Mouse (Mus musculus) heart, embryonic 13.5 days (tissue): ENCODE data around the gene Pgm2l1. TPM values are rescaled to one million over a fixed set of nuclear protein-coding genes. Genes with fewer than 3 reads are reported as not detected.
"Not testable (repeated sequence)": the region's sequence is repeated elsewhere in the genome, so short reads cannot be mapped to it uniquely, and the experiment has no call there.

Experiments used
- ATAC-seq: fragments of 200-750 bp; cut with Nextera tagmentation; 2 replicates; pipeline ENCODE4 v1.8.0; 2017; ENCODE audit warnings: moderate TSS enrichment; ENCODE audit not compliant: insufficient number of reproducible peaks, low FRiP score, low TSS enrichment; ENCODE audit errors: extremely low read depth
- H3K27ac ChIP-seq: fragments of 300-500 bp; sonication (generic); replicated peaks from 2 replicates; pipeline ENCODE4 v1.5.1; 2015; ENCODE audit warnings: moderate library complexity, mild to moderate bottlenecking, inconsistent platforms
- H3K27me3 ChIP-seq: fragments of 300-500 bp; sonication (generic); replicated peaks from 2 replicates; pipeline ENCODE4 v1.6.1; 2015; ENCODE audit warnings: mild to moderate bottlenecking, inconsistent platforms
- H3K36me3 ChIP-seq: fragments of 300-500 bp; sonication (generic); 2 replicates; pipeline ENCODE4 v1.6.1; 2015; ENCODE audit warnings: mild to moderate bottlenecking, inconsistent platforms
- H3K4me1 ChIP-seq: fragments of 300-500 bp; sonication (generic); 2 replicates; pipeline ENCODE4 v1.6.1; 2015; ENCODE audit warnings: inconsistent platforms
- H3K4me2 ChIP-seq: fragments of 300-500 bp; sonication (generic); 2 replicates; pipeline ENCODE4 v1.6.1; 2015; ENCODE audit warnings: inconsistent platforms, mild to moderate bottlenecking, moderate library complexity
- H3K4me3 ChIP-seq: fragments of 300-500 bp; sonication (generic); 2 replicates; pipeline ENCODE4 v1.5.1; 2015; ENCODE audit warnings: moderate library complexity, mild to moderate bottlenecking, inconsistent platforms
- H3K9ac ChIP-seq: fragments of 300-500 bp; sonication (generic); 2 replicates; pipeline ENCODE4 v1.6.1; 2015; ENCODE audit warnings: inconsistent platforms, mild to moderate bottlenecking, moderate library complexity
- H3K9me3 ChIP-seq: fragments of 300-500 bp; sonication (generic); 2 replicates; pipeline ENCODE4 v1.6.1; 2016; ENCODE audit warnings: inconsistent platforms
- WGBS: fragments of 180-500 bp; shearing (Covaris S2); methylation state at CpG from one replicate; pipeline ENCODE4 v1.1.7; 2015; ENCODE audit warnings: mixed read lengths; 5-methylcytosine and 5-hydroxymethylcytosine counted together
- polyA plus RNA-seq: library from polyadenylated mRNA; unstranded; fragments of >200 nt; fragmentation: Nextera tagmentation; extraction: Ambion mirVana; gene quantifications from 2 replicates; pipeline ENCODE4 v1.2.1, GENCODE M21; 2015

Pgm2l1 gene
- polyA plus RNA-seq, 1 experiment from 2014 or later, result 2.1 TPM

DNA sequence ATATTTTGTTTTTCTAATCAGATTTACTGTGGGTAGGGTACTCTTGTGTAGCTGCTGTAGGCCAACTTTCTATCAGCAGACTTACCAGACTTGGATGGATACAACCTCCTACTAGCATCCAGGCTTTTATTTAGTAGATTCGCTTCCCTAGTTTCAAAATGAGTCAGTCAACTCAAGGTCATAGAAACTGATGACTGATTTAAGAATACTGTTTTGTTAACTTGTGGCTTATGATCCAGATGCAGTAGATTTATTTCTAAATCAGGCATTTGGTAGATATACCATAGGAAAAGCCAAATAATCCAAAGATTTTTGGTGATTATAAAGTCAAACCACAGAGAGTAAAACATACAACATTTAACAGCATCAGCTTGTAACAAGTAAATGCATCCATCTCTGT lies 3.5 kb downstream of the Pgm2l1 start:
- 90% methylated on average over 1 of the region's 1 CpGs for WGBS
- no peak overlapping the region for H3K9ac ChIP-seq
- H3K4me2 ChIP-seq, result no peak overlapping the region
- 0 out of 2 replicates have a peak overlapping the region, but pooled peaks have one; percentile 6 for H3K4me3 ChIP-seq
- H3K27me3 ChIP-seq, result 0 out of 2 replicates have a peak, but pooled peaks cover 4% of the 10 kb centered on the region
- H3K36me3 ChIP-seq, result no peaks in the 10 kb centered on the region
- no peak overlapping the region for H3K27ac ChIP-seq
- peaks cover 8% of the 10 kb centered on the region for H3K4me1 ChIP-seq
- H3K9me3 ChIP-seq, result no peaks in the 10 kb centered on the region
- no peak for ATAC-seq

DNA sequence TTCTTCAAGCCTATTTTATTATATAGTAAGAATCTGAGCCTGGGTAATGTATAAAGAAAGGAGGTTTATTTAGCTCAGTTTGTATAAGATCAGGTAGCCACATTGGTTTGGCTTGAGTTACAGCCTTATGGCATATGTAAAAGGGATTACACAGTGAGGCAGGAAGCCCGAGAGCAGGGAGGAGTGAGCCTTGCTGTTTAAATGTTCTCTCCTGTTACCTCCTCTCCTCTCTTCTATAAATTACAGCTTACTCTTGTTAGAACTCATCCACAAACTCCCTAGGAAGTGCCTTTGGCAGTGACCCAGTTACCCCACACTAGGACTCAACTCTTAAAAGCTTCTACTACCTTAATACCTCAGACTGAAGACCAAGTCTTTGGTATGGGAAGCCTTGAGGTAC lies 4.5 kb downstream of the Pgm2l1 start:
- Histone ChIP-seq H3K4me1 (peaks cover 8% of the 10 kb centered on the region), H3K4me2 (no peak overlapping the region), H3K27ac (no peak overlapping the region), H3K9ac (no peak overlapping the region), H3K27me3 (0 out of 2 replicates have a peak, but pooled peaks cover 4% of the 10 kb centered on the region), H3K4me3 (no peak overlapping the region), H3K9me3 (no peaks in the 10 kb centered on the region), H3K36me3 (no peaks in the 10 kb centered on the region)
- no peak for ATAC-seq
- WGBS, result 52% methylated on average over 1 of the region's 1 CpGs

DNA sequence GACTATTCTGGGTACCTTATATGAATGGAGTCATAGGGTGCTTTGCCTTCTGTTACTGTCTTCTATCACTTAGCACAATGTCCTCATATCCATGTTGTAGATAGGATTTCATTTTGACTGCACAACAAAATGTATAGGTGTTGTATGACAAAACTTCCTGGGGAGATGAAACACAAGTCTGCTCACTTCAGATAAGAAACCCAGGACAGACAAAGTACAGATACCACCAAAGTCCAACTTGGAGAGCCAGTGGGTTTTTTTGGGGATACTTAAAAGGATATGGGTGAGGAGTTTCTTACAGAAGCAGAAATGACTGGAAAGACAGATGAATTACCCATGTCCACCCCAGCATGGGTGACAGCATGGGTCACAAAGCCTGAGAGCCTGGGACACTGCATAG lies 6.5 kb downstream of the Pgm2l1 start:
- Histone ChIP-seq H3K36me3 (no peaks in the 10 kb centered on the region), H3K4me2 (no peak overlapping the region), H3K27ac (no peak overlapping the region), H3K9me3 (no peaks in the 10 kb centered on the region), H3K27me3 (no peaks in the 10 kb centered on the region), H3K4me3 (no peak overlapping the region), H3K9ac (no peak overlapping the region), H3K4me1 (peaks cover under 1% of the 10 kb centered on the region; the same call in 1 of the 2 replicates)
- ATAC-seq, result no peak; the same call in 1 of the 2 replicates

DNA sequence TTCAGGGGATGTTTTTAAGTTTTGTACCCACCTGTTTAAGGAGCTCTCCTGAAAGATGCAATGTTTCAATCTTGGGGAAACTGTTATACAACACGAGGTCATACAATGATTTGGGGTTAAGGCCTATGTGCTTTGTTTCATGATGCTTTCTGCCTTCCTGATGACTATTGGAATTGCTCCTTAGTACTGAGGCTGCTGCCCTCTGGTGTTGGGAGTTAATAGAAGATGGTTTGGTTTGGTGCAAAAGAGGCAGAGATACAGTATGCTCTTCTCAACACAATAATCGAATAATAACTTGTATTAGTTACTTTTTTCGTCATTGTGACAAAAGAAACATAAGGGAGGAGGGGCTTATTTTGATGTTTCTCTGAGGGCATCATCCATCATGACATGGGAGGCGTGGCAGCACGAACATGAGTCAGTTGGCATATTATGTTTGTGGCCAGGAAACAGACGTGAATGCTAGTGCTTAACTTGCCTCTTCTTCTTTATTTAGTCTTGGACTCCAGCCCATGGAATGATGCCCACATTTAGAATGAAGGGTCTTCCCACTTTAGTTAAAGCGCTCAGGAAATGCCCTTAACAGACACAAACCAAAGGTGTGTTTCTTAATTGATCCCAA lies 7.2 kb downstream of the Pgm2l1 start:
- Histone ChIP-seq H3K36me3 (no peaks in the 10 kb centered on the region), H3K4me3 (no peak overlapping the region), H3K4me2 (no peak overlapping the region), H3K4me1 (no peaks in the 10 kb centered on the region), H3K9ac (no peak overlapping the region), H3K27ac (no peak overlapping the region), H3K27me3 (no peaks in the 10 kb centered on the region), H3K9me3 (no peaks in the 10 kb centered on the region)
- ATAC-seq, result no peak
- WGBS, result 53% methylated on average over 7 of the region's 7 CpGs

DNA sequence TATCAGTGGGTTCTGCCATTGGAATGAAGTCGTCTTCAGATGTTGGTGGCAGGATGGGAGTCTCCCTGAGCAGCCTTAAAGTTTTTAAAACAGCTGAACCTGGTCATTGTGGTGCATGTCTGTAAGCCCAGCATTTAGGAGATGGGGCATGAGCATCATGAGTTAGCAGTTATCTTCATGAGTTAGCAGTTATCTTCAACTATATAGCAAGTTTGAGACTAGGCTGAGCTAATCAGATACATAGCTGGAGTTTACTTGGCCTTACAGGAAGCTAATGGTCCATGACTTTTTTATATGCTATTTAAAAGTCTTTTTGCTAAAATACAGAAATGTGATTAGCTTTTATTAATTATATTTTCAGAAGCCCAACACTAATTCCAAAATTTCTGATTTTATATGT lies 11.1 kb downstream of the Pgm2l1 start:
- no peaks in the 10 kb centered on the region for H3K9me3 ChIP-seq
- no peak overlapping the region for H3K4me3 ChIP-seq
- H3K27ac ChIP-seq, result no peak overlapping the region
- H3K36me3 ChIP-seq, result no peaks in the 10 kb centered on the region
- no peak overlapping the region for H3K9ac ChIP-seq
- H3K27me3 ChIP-seq, result no peaks in the 10 kb centered on the region
- 67% methylated on average over 1 of the region's 1 CpGs for WGBS
- ATAC-seq, result no peak
- no peak overlapping the region for H3K4me2 ChIP-seq
- no peaks in the 10 kb centered on the region for H3K4me1 ChIP-seq

DNA sequence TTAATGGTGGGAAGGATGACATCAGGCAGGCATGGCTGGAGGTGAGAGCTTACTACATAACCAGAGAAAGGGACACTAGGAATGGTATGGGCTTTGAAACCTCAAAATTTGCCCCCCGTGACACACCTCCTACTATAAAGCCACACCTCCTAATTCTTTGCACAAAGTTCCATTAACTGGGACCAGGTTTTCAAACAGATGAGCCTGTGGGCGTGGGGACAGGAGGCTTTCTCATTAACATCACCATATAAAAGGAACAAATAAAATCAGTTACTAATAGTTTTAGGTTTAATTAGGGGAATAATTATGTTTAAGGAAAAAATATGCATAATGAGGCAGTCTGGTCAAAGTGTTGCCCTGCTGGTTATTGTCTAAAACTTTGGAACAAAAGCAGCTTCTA lies 13.4 kb downstream of the Pgm2l1 start:
- Histone ChIP-seq H3K36me3 (no peaks in the 10 kb centered on the region), H3K9ac (no peak overlapping the region), H3K4me1 (no peaks in the 10 kb centered on the region), H3K4me3 (no peak overlapping the region), H3K27ac (no peak overlapping the region), H3K27me3 (no peaks in the 10 kb centered on the region), H3K4me2 (no peak overlapping the region), H3K9me3 (no peaks in the 10 kb centered on the region)
- no peak for ATAC-seq
- 72% methylated on average over 2 of the region's 2 CpGs for WGBS

DNA sequence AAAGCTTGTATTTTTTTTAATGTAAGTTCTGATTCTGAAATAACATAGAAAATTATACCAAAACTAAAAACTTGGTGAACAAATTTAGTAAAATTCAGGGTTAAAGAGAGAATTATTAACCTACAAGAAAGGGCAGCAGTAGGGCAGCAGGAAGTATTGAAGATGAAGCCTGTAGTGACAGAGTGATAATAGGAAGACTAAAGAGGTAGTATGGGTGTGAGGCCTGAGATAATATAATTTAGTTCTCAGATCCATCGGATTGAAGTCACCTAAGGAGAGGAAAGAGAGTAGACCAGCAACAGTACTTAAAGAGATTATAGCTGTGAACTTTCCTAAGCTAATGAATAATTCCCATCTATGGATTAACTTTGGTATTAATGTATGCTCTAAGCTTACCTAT lies 15.8 kb downstream of the Pgm2l1 start:
- 59% methylated on average over 1 of the region's 1 CpGs for WGBS
- Histone ChIP-seq H3K27me3 (no peaks in the 10 kb centered on the region), H3K9ac (no peak overlapping the region), H3K4me3 (no peak overlapping the region), H3K27ac (no peak overlapping the region), H3K4me2 (no peak overlapping the region), H3K36me3 (no peaks in the 10 kb centered on the region), H3K4me1 (no peaks in the 10 kb centered on the region), H3K9me3 (no peaks in the 10 kb centered on the region)
- no peak for ATAC-seq

DNA sequence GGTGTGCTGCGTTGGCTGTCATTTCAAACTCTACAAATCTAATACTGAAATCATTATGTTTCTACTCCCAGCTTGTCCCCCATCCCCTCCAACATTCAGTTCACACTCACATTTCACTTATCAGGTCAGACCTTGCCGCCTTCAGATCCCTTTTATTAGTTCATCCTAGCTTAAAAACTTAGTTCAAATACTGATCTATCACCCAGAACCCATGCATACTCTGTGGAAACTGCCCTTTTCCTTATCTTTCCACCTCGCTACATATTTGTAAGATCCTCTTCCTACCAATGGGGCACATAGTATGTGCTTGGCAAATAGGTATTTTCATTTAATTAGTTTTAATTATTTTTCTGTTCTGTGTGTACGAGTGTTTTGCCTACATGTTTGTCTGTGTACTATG lies 17.0 kb downstream of the Pgm2l1 start:
- Histone ChIP-seq H3K4me1 (no peaks in the 10 kb centered on the region), H3K27ac (no peak overlapping the region), H3K9me3 (no peaks in the 10 kb centered on the region), H3K36me3 (no peaks in the 10 kb centered on the region), H3K4me3 (no peak overlapping the region), H3K4me2 (no peak overlapping the region), H3K27me3 (no peaks in the 10 kb centered on the region), H3K9ac (no peak overlapping the region)
- no peak for ATAC-seq
- 74% methylated on average over 4 of the region's 4 CpGs for WGBS

DNA sequence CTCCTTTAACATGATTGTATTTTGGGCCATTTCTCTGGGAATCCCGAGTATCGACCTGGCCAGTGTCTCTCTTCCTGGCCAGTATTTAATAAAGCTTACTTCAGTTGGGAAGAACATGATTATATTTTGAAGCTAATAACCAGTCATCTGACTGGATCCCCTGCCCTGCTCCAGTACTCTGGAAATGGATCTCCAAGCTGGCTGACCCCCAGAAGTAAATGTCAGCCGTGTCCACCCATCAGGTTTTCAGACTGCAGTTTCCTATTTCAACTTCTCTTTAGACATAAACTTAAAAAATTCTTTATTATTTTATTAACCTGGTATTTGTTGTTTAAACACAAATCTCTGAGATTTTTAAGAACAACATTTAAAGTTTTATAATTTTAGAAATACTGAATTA lies 18.0 kb downstream of the Pgm2l1 start:
- Histone ChIP-seq H3K36me3 (no peaks in the 10 kb centered on the region), H3K4me3 (no peak overlapping the region), H3K9ac (no peak overlapping the region), H3K27me3 (no peaks in the 10 kb centered on the region), H3K27ac (no peak overlapping the region), H3K4me2 (no peak overlapping the region), H3K9me3 (no peaks in the 10 kb centered on the region), H3K4me1 (no peaks in the 10 kb centered on the region)
- WGBS, result 85% methylated on average over 3 of the region's 3 CpGs
- no peak for ATAC-seq

DNA sequence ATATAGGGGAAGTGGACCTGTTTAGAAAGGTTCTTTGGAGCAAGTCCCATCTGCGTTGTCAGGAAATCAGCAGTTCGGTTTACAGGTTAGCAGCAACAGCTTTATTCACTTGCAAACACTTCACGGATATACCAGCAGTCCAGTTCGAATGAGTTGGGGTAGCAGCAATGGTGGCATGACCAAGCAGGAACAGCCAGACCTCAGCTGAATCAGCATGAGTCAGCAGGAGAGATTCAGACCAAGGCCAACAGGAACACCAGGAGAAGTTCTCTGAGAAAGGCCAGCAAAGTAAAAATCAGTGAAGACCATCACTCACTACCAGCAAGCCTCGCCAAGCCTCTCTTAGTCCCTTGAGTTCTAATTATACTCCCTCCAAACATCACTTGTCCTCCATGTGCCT lies 23.5 kb downstream of the Pgm2l1 start:
- 83% methylated on average over 5 of the region's 5 CpGs for WGBS
- H3K9ac ChIP-seq, result no peak overlapping the region

DNA sequence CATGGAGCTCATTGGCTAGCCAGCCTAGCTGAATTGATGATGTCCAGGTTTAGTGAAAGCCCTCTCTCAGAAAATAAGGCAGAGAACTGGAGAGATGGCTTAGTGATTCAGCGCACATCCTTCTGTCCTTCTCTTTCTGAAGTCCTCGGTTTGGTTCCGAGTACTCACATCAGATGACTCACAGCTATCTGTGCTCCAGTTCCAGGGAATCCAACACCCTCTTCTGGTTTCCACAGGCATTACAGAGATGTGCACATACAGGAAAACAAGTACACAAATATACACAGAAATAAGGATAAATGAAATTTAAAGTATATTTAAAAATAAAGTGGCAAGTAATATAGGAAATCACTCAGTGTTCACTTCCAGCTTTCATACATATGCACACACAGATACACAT lies 35.2 kb downstream of the Pgm2l1 start:
- H3K4me3 ChIP-seq, result no peak overlapping the region
- no peak overlapping the region for H3K27ac ChIP-seq
- WGBS, result 73% methylated on average over 3 of the region's 3 CpGs
- no peaks in the 10 kb centered on the region for H3K9me3 ChIP-seq
- peaks cover 6% of the 10 kb centered on the region for H3K36me3 ChIP-seq
- H3K4me1 ChIP-seq, result no peaks in the 10 kb centered on the region
- ATAC-seq, result no peak
- no peak overlapping the region for H3K9ac ChIP-seq
- H3K4me2 ChIP-seq, result no peak overlapping the region
- H3K27me3 ChIP-seq, result no peaks in the 10 kb centered on the region

More for the DNA sequence above, 23.5 kb downstream of the Pgm2l1 start:
- no peaks in the 10 kb centered on the region for H3K4me1 ChIP-seq
- no peaks in the 10 kb centered on the region for H3K9me3 ChIP-seq
- H3K27me3 ChIP-seq, result no peaks in the 10 kb centered on the region
- ATAC-seq, result no peak; the same call in 1 of the 2 replicates
- peaks cover 19% of the 10 kb centered on the region for H3K36me3 ChIP-seq
- H3K27ac ChIP-seq, result no peak overlapping the region
- H3K4me2 ChIP-seq, result no peak overlapping the region
- H3K4me3 ChIP-seq, result no peak overlapping the region

DNA sequence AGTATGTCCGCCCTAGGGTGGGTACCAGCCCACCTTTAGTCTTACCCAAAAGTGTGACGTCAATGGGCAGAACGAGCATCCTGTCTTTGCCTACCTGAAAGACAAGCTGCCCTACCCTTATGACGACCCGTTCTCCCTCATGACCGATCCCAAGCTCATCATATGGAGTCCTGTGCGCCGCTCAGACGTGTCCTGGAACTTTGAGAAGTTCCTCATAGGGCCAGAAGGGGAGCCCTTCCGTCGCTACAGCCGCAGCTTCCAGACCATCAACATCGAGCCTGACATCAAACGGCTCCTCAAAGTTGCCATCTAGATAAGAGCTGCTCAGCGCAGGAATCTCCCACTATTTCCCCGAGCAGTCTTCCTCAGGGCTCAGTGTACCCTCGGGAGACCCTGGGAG lies 37.7 kb downstream of the Pgm2l1 start:
- H3K36me3 ChIP-seq, H3K4me3 ChIP-seq, H3K27me3 ChIP-seq, H3K9me3 ChIP-seq, H3K27ac ChIP-seq, H3K9ac ChIP-seq, ATAC-seq, H3K4me1 ChIP-seq: not testable (repeated sequence)
- peak overlapping the region; percentile 34; the same call in 1 of the 2 replicates for H3K4me2 ChIP-seq
- 28% methylated on average over 17 of the region's 17 CpGs for WGBS
